Mouse (Mus musculus) liver, embryonic 14.5 days (tissue): ENCODE results near the gene Tmem86b. TPM values are rescaled to one million over a fixed set of nuclear protein-coding genes. Genes with fewer than 3 reads are reported as not detected.

Experiments
- ATAC-seq: fragments of 200-750 bp; cut with Nextera tagmentation; 2 replicates; pipeline ENCODE4 v1.8.0; 2017; ENCODE audit warnings: moderate number of reproducible peaks, mild to moderate bottlenecking, moderate library complexity; ENCODE audit not compliant: insufficient read depth
- DNase-seq, 3 experiments: peaks; one replicate each; pipeline ENCODE4 v3.0.0-alpha.2; 2012 to 2013; ENCODE audit warnings: low read depth in 3 of 3, low spot score in 3 of 3
- H3K27ac ChIP-seq: fragments of 300-500 bp; sonication (generic); 2 replicates; pipeline ENCODE4 v1.5.1; 2014; ENCODE audit warnings: moderate library complexity, mild to moderate bottlenecking, control low read depth, inconsistent platforms
- H3K27me3 ChIP-seq: fragments of 300-500 bp; sonication (generic); 2 replicates; pipeline ENCODE4 v1.6.1; 2014; ENCODE audit warnings: mild to moderate bottlenecking, low read length, moderate library complexity; ENCODE audit not compliant: control insufficient read depth, insufficient read depth
- H3K36me3 ChIP-seq: fragments of 300-500 bp; sonication (generic); replicated peaks from 2 replicates; pipeline ENCODE4 v1.6.1; 2014; ENCODE audit warnings: low read depth; ENCODE audit not compliant: control insufficient read depth, insufficient read depth
- H3K4me1 ChIP-seq, 2 experiments: fragments of 200-500 bp in 1 of 2; fragments of 300-500 bp in 1 of 2; sonication (generic) in 1 of 2; replicated peaks; 2 replicates each; pipeline ENCODE4 v1.6.1; 2012 to 2014; ENCODE audit warnings: antibody characterized with exemption in 1 of 2, inconsistent platforms in 1 of 2, low read length in 1 of 2; ENCODE audit not compliant: control insufficient read depth in 2 of 2, insufficient read depth in 2 of 2
- H3K4me2 ChIP-seq: fragments of 300-500 bp; sonication (generic); 2 replicates; pipeline ENCODE4 v1.6.1; 2014; ENCODE audit warnings: low read depth, mild to moderate bottlenecking, control low read depth, moderate library complexity
- H3K4me3 ChIP-seq, 2 experiments: fragments of 200-500 bp in 1 of 2; fragments of 300-500 bp in 1 of 2; sonication (generic) in 1 of 2; 2 replicates each; pipeline ENCODE4 v1.5.1; 2012 to 2014; ENCODE audit warnings: low read depth in 2 of 2, low read length in 2 of 2, mild to moderate bottlenecking in 2 of 2, control low read depth in 1 of 2, inconsistent platforms in 1 of 2, moderate library complexity in 1 of 2; ENCODE audit not compliant: insufficient read depth in 1 of 2
- H3K9ac ChIP-seq: fragments of 300-500 bp; sonication (generic); replicated peaks from 2 replicates; pipeline ENCODE4 v1.6.1; 2014; ENCODE audit warnings: mild to moderate bottlenecking, control low read depth, moderate library complexity
- H3K9me3 ChIP-seq: fragments of 300-500 bp; sonication (generic); 2 replicates; pipeline ENCODE4 v1.6.1; 2016; ENCODE audit warnings: low read length, mixed read lengths; ENCODE audit not compliant: control insufficient read depth
- CTCF ChIP-seq: IDR thresholded peaks from 2 replicates; pipeline ENCODE4 v1.5.1; 2016; ENCODE audit warnings: antibody characterized with exemption, low read depth, control low read depth
- EP300 ChIP-seq: IDR thresholded peaks from 2 replicates; pipeline ENCODE4 v1.6.1; 2016; ENCODE audit warnings: antibody characterized with exemption, low read depth
- WGBS: fragments of 180-500 bp; shearing (Covaris S2); extraction: QIAGEN DNeasy Blood & Tissue Kit; methylation state at CpG from one replicate; pipeline ENCODE4 v1.1.7; 2014; ENCODE audit not compliant: insufficient replicate concordance; 5-methylcytosine and 5-hydroxymethylcytosine counted together
- polyA plus RNA-seq, 2 experiments: library from polyadenylated mRNA; depleted of rRNA in 1 of 2; stranded (reverse) in 1 of 2; unstranded in 1 of 2; fragments of >200 nt; fragmentation: Nextera tagmentation in 1 of 2; extraction: Ambion mirVana in 1 of 2; gene quantifications; 2 replicates each; pipeline versions ENCODE4 v1.2.1 to v1.2.3; 2012 to 2014

The Tmem86b gene
- polyA plus RNA-seq, 2 experiments = 30.5 to 36.4 TPM

DNA sequence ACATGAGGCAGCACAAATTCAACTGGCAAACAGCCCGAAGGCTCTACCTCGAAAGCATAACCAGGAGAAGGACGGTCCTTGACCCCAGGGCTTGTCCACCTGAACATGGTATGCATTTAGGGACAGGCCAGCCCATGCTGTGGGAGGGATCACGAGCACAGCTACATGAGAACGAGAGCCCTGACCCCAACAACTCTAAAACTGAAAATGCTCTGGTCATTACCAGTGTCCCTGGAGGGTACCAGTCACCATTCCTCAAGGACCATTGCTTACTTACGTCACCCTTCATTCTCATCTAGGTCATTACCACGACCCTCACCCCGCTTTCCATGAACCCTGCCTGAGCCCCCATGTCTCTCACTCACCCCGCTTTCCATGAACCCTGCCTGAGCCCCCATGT lies 37.9 kb upstream of the Tmem86b start:
- Histone ChIP-seq H3K4me3 (no peak overlapping the region), H3K4me1 (peaks cover 22 to 29% of the 10 kb centered on the region in 2 experiments), H3K36me3 (peaks cover 3% of the 10 kb centered on the region; the same call in 1 of the 2 replicates), H3K27ac (no peak overlapping the region), H3K9me3 (no peaks in the 10 kb centered on the region), H3K4me2 (no peak overlapping the region), H3K9ac (no peak overlapping the region), H3K27me3 (no peaks in the 10 kb centered on the region)
- TF ChIP-seq EP300 (no peak), CTCF (no peak)
- no peak for DNase-seq
- no peak for ATAC-seq
- 89% methylated on average over 9 of the region's 9 CpGs for WGBS

DNA sequence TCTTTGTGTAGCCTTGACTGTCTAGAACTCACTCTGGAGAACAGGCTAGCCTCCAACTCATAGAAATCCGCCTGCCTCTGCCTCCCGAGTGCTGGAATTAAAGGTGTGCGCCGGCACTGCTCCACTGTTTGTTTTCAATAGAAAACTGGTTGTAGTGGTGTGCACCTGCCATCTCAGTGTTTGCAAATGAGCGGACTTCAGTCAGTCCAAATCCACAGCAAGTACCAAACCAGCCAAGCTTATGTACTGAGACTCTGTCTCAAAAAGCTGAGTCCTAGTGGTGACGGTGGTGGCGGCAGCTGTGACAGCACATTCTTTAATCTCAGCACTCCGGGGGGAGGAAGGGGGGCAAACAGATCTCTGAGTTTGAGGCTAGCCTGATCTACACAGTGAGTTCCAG lies 37.3 kb upstream of the Tmem86b start:
- Histone ChIP-seq H3K9ac (no peak overlapping the region), H3K27me3 (no peaks in the 10 kb centered on the region), H3K36me3 (peaks cover 3% of the 10 kb centered on the region; the same call in 1 of the 2 replicates), H3K27ac (no peak overlapping the region), H3K4me1 (peaks cover 22 to 29% of the 10 kb centered on the region in 2 experiments), H3K4me3 (no peak overlapping the region), H3K9me3 (no peaks in the 10 kb centered on the region), H3K4me2 (no peak overlapping the region)
- DNase-seq (no peak), ATAC-seq (no peak)
- no peak for TF ChIP-seq CTCF
- TF ChIP-seq EP300 = no peak
- WGBS = 89% methylated on average over 8 of the region's 8 CpGs

DNA sequence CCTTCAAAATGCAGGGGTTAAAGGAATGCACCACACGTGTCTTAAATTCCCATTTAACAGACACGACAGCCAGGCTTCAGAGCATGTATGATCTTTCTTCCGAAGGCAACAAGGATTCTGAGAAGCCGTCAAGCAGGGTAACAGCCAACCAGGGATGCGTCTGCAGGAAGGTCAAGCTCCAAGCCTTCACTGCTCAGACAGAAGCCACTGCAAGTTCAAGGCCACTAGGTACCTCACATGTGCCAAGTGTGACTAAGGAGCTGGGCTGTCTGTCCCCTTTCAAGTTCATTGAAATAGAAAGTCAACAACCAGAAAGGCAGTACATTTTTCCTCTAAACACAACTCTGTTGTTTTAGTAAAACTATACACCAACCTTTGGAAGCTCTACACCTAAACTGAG lies 35.6 kb upstream of the Tmem86b start:
- H3K27me3 ChIP-seq = no peaks in the 10 kb centered on the region
- no peak for DNase-seq
- no peak overlapping the region for H3K27ac ChIP-seq
- no peak for TF ChIP-seq EP300
- TF ChIP-seq CTCF = no peak
- H3K9me3 ChIP-seq = no peaks in the 10 kb centered on the region
- no peak for ATAC-seq
- H3K9ac ChIP-seq = no peak overlapping the region
- peaks cover 3% of the 10 kb centered on the region; the same call in 1 of the 2 replicates for H3K36me3 ChIP-seq
- no peak overlapping the region for H3K4me2 ChIP-seq
- peaks cover 21 to 24% of the 10 kb centered on the region in 2 experiments for H3K4me1 ChIP-seq
- WGBS = 76% methylated on average over 5 of the region's 5 CpGs
- no peak overlapping the region for H3K4me3 ChIP-seq

DNA sequence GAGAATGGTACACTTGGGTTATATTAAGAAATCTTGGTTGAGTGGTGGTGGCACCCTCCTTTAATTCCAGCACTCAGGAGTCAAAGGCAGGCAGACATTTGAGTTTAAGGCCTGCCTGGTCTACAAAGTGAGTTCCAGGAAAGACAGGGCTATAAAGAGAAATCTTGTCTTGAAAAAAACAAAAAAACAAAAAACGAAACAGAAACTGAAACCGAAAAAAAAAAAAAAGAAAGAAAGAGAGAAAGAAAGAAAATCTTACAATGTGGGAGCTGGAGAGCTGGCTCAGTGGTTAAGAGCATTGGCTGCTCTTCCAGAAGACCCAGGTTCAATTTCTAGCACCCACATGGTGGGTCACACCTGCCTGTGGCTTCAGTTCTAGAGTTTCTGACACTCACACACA lies 32.5 kb upstream of the Tmem86b start:
- Histone ChIP-seq H3K27ac (no peak overlapping the region), H3K4me1 (peaks cover 0 to 4% of the 10 kb centered on the region in 2 experiments; a peak in 1 of 4 replicates), H3K9me3 (no peaks in the 10 kb centered on the region), H3K9ac (no peak overlapping the region), H3K4me3 (no peak overlapping the region), H3K4me2 (no peak overlapping the region), H3K36me3 (peaks cover 3% of the 10 kb centered on the region; the same call in 1 of the 2 replicates), H3K27me3 (no peaks in the 10 kb centered on the region)
- no peak for DNase-seq
- TF ChIP-seq EP300 (no peak), CTCF (no peak)
- ATAC-seq = no peak
- WGBS = 72% methylated on average over 2 of the region's 2 CpGs

DNA sequence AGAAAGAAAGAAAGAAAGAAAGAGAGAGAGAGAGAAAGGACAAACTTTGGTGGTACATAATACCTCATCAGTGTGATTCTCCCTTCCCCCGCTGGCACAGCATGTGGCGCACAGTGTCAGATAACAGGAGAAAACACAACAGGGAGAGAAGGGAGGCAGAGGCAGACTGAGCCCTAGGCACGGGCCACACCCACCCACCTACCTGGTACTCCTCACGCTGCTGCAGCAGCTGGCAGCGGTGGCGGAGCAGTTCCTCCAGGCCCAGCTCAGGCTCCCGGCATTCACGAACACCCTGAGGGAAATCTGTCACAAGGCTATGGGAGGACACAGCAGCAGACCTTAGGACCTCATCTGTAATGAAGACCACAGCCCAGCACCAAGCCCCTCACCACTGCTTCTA lies 32.0 kb upstream of the Tmem86b start:
- H3K9ac ChIP-seq = no peak overlapping the region
- peaks cover 0 to 4% of the 10 kb centered on the region in 2 experiments; a peak in 1 of 4 replicates for H3K4me1 ChIP-seq
- no peak overlapping the region for H3K27ac ChIP-seq
- WGBS = 69% methylated on average over 8 of the region's 8 CpGs
- no peaks in the 10 kb centered on the region for H3K9me3 ChIP-seq
- H3K4me3 ChIP-seq = no peak overlapping the region
- DNase-seq = no peak
- H3K36me3 ChIP-seq = peaks cover 3% of the 10 kb centered on the region; the same call in 1 of the 2 replicates
- no peaks in the 10 kb centered on the region for H3K27me3 ChIP-seq
- no peak overlapping the region for H3K4me2 ChIP-seq
- no peak for ATAC-seq
- TF ChIP-seq CTCF = no peak
- no peak for TF ChIP-seq EP300
